Mouse (Mus musculus) adrenal gland, adult 8-10 months (tissue): ENCODE measurements at regions not wholly inside any gene's neighbourhood (a gene's known extent, or its start where the extent isn't known, plus 50 kb on each side); places are given as distances from the start of the nearest gene placed in this dataset.

Source experiments
- DNase-seq: peaks from one replicate; pipeline ENCODE4 v3.0.0; 2022

DNA sequence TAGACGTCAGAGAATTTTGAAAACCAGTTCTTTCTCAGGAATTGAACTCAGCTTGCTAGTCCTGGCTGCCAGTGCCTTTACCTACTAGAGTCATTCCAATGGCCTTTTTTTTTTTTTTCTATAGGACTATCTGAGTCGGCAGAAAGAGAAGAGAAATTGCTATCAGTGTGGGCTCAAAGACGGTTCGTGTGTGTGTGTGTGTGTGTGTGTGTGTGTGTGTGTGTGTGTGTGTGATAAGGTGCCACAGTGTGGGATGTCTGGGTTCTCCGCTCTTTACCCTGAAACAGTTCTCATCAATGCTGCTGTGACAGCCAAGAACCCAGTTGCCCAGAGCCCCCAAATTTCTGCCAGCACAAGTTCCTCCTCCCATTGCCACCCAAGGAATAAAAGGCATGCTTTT, 146.1 kb downstream of the Rybp start:
- DNase-seq: no peak

DNA sequence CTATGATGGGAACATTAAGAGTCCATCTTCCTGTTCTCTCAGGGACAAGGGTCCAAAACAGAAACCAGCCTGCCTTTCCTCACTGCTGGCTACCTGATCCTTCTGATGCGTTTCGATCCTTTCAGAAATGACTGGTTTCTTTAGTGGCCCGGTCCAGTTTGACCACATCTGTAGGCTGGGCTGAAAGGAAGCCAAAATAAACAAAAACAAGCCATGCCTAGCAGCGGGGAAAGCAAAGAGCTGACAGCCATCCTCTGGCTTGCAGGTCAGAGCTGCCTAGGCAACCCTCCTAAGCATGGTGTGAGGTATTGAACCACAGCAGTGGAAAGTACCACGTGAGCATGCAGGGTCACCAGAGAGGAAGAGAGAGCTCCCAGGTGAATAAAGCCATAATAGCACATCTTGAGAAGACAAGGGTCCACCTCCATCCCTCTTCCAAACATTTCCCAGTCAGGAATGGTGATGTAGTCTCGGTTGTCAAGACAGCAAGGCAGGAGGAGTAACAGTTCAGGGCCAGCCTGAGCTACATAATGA, 146.6 kb downstream of the Rybp start:
- no peak for DNase-seq

DNA sequence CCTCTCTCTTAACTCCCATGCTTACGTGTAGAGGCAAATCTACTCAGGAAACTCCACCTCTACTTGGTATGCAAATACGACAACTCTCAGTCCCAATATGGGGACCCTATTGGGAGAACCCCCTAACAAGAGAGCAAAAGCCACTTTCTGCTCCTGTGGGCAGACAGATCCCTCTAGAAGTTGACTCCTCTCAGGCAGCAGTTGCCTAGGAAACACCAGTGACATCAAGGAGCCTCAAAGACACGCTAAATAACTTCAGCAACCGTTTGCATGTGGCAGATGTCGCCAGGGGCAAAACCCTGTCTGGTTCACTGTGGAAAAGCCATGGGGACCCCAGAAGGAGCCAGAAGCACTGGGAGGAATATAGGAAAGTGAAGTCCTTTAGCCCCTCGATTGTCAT, 147.5 kb downstream of the Rybp start:
- DNase-seq: no peak

DNA sequence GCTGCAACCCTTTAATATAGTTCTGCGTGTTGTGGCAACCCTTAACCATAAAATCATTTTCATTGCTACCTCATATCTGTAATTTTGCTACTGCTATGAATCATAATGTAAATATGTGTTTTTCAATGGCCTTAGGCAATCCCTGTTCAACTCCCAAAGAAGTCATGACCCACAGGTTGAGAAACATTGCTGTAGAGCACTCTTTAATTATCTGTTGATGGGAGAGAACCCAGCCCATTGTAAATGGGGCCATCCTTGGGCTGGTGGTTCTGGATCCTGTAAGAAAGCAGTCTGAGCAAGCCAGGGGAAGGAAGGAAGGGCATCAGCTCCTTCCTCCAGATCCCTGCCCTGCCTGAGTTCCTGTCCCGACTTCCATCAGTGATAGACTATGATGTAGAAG, 148.6 kb downstream of the Rybp start:
- no peak for DNase-seq

DNA sequence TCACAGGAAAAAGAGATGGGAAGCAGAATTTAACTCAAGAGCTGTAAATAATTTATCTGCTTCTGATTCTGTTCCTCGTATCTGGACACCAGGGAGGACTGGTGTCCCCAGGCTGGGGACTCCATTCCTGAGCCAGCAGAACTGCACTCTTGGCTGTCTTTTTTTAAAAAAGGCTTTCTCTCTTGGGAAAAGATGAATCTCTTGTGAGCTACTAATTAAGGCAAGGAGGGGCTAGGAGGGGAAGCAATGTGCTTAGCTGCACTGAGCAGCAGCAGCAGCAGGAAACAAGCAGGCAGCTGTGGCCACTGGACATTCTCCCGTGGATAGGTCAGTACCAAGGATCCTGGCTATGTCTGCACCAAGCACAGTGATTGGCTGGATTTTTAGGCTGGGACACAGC, 152.1 kb downstream of the Rybp start:
- no peak for DNase-seq

DNA sequence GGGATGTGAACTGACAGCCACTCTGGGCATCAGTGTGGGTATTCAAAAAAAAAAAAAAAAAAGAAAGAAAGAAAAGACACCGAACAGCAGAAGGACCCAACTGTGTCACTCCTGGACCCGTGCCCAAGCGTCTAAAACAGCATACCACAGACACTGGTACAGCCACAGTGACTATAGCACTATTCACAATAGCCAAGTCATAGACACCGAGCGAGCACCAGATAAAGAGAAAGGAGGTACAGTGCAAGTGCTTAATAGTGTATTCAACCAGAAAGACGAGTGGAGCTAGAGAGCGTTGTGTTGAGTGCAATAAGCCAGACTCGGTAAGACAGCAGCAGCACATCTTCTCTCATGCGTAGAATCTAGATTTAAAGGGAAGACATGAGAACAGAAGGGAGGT, 153.3 kb downstream of the Rybp start:
- DNase-seq: no peak

DNA sequence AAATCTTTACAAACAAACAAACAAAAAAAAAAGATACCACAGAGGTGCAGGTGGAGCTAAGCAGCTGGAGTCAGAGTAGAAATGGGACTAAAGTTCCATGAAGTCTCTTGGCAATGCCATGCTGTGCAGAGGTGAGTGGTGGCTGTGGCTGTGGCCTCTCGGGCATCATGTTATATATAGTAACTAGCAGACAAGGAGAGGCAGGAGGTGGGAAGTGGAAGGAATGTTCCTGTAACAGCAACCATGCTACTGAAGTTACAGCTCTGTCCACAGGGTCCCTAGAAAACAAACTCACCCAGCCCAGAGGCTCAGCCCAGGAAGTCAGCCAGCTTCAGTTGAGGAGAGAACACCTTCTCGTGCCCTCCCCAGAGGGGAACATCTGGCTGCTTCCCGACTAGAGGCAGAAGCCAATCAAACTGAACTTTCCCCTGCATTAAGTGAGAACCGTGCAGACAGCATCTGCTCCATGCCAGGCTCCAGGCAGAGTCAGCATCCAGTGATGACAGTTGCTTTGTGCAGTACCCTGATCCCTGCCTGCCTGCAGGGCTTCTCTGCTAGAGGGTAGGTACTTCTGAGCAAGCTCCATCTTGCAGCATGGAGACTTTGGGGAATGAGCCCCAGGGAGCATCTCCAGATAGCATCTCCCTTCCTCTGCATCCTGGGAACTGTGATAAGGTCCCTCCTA, 154.2 kb downstream of the Rybp start:
- DNase-seq: no peak

DNA sequence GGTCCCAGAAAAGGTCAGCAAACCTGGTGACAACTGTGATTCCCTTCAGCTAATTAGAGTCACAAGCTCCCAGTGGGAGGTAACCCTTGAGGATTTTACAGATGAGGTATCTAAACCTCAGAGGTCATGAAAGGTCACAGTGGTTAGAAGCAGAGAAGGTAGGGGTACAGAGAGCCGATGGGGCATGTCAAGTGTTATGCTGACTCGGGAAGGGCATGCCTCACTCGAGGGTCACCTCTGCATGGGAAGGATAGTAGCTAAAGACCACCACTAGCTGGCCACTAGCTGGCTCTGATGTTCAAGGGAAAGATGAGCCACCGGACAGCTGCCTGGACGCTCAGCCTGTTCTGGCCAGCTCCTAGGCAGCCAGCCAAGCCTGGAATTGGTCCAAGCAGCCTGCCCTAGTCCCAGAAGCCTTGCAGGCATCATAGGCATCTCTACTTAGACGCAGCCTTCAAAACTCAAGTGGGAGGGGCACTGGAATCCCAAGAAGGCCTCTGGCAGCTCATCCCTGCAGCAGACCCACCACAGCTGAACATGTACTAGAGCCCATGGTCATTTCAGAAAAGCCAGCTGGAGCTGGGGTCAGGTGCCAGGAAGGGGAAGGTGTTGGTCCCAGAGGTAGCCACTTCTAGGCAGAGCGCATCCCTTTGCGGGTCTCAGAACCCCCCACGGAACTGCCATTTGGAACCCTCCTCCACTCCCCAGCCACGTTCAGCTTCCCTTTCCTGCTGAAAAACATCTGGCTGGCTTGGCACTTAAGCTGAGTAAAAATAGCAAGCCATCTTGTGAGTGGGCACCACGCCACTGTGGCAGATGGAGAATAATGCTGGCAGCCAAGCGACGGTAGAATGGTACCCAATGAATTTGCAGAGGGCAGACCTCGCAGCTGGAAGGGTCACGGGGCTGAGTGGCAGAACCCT, 159.8 kb downstream of the Rybp start:
- peak; percentile 88 for DNase-seq

DNA sequence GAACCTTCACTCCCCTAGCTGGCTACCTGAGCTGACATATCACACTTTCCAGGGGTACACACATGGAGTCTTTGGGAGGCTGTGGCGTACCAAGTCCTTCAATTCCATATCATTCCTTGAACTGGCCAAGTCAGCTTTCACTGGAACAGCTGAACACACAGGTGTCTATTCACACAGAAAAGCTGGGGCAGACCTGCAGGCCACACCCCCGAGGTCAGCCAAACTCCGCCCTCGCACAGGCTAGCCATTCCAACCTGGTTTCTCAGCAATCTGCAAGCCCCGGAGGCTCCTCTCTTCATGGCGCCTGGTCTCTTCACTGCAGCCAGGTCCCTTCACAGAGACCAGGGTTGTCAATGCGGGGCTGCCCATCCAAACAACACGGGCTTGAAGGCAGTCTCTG, 160.5 kb downstream of the Rybp start:
- DNase-seq: no peak

DNA sequence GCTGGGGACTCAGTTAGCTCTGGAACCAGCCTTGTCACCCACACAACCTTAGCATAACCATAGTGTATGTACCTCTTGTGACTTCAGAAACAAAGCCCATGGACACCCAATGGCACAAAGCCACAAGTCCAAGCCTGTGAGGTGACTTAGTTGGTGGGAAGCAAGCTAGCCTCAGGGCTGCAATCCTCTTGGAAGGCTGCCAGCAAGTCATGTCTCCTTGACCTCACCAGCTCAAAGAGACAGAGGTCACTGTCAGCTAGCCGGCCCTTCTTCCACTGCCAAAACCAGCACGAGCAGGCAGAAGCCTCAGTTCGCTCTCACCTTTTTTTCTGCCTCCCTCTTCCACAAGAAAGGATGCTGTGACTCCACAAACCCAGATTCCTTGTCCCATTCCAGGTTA, 161.0 kb downstream of the Rybp start:
- peak; percentile 41 for DNase-seq

DNA sequence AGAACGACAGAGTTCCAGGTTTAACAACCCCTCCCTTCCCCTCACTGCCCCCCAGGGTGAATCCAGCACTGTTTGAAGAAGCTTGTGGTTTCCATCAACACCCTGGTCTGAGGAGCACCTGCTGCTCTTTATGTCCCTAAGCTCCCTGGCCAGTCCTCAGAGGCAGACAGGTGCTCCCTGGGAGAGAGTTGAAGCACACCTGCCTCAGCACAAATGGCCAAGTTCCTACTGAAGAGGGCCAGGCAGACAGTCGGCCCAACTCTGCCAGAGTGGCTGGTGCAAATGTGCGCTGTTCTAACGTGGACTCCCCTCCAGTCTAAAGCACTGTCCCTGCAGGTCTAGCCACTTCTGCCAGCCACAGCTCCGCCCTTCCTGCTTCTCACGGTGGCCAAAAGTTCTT, 166.0 kb downstream of the Rybp start:
- DNase-seq: no peak

DNA sequence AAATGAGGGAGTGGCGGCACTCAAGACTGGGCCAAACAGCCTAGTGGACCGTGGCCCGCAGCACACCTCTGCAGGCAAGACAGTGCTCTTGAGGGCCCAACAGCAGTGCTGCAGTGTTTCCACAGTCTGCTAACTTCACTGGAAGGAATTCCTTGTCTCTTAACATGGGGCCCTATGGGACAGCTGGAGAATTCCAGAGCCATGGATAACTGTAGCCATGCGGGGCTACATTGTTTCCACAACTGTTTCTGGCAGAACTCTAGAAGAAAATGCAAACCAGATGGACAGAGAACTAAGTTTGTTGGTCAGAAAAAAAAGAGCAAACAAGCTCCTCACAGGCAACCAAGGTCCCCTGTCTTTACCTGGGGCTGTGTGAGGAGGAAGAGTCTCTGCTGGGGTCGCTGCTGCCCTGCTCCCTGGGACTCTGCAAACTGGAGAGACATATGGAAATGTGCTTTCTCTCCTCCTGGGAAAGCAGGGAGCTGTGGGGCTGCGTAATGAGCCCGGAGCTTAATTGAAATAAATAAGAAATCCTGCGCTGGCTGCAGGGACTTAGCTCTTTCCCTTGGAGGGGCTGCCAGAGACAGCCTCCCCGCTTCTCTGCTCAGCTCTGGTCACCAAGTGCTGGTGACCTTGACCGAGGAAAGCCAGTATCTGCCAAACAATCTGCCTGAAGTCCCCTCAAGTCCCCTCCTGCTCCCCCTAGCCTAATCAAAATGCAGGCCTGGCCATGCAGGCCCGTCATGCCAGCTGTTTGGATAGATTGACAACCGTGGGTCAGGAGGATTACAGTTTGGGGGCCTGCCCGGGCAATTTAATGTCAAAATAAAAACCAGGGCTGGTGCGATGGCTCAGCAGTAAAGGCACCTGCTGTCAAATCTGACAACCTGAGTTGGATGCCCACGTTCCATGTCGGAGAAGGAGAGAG, 167.0 kb downstream of the Rybp start:
- no peak for DNase-seq

DNA sequence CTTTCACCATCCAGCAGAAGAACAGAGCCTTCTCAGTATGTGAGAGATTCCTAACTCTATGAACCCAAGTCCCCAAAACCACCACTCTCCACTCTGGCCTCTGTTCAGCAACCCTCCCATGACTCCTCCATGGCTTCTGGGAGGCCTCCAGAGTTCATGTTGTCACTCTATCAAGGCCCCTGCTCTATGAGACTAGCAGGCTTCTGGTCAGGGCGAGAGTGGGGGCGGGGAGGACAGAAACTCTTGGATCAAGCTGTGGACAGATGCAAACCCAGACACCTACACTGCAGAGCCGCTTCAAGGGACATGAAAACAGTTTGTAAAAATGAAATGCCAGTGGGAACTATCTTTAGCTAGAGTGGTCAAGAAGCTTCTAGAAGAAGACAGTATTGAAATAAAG, 170.2 kb downstream of the Rybp start:
- DNase-seq: no peak

DNA sequence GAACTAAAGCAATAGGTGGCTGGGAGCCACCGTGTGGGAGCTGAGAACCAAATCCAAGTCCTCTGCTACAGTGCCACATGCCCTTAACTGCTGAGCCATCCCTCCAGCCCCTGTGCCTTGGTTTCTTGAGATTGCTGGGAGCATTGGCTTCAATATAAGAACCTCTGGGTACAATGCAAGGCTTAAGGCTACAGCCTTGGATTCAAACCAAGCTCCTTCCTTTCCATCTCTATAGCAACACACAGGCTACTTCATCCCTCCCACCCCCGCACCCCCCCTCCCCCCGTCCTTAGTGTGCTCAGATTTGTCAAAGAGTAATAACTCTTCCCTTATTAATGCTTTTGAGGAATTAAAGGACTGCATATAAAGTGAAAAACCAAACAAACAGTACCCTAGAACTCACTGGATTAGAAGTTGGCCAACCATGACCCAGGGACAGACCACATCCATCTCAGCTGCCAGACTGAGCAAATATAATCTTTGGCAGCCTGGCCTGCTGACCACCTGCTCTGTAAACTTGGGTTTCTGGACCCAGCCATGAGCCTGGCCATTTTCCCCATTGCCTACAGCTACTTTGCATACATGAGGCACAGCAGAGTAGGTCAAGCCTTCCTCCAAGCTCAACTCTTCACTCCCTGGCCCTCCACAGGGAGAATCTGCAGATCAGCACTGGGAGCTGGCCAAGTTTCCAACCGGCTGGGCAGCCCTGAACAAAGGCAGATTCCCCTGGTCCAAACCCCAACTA, 173.7 kb downstream of the Rybp start:
- DNase-seq: no peak

DNA sequence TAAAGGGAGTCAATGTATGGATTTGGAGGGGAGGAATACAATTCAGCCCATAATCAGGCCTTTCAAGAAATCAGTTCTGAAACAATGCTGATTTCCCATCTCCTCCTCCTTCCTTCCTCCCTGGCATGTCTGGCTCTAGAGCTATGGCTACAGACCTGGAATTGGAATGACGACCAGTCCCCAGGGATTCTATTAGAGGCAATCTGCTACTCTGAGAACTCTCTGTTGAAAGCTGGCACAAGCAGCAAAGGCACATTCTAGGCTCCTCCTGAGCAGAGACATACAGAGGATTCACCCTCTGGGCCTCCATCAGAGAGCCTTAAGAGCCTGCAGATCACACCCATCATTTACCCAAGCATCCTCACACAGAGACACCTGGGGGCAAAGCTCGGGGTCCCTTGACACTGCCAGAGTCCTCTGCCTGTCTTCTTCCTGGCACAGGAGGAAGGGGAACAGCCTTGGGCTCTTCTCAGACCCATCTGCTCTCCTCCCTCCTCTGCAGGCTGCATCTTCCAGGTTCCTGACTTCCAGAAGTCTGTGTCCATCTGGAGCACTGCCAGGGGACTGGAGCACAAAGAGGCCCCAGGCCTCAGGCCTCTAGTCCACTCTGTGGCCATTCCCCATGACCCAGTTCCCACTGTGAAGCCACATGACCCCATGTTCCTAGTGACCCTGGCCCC, 176.2 kb downstream of the Rybp start:
- DNase-seq: no peak

DNA sequence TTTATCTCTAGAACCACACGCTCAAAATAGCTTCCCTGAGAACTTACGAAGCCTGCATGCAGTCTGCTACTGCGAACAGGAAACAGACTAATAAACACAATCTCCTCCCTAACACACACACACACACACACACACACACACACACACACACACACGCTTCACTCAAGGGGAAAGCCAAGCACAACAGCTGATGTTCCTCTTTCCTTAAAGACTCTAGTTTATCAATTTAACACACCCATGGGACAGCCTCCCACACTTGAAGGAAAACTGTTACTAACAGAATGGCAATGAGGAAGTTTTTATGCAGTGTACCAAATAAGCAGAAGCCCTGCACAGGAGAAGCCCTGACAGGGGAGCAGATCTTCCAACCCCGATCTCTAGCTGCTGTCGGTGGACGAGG, 177.3 kb downstream of the Rybp start:
- DNase-seq: no peak

DNA sequence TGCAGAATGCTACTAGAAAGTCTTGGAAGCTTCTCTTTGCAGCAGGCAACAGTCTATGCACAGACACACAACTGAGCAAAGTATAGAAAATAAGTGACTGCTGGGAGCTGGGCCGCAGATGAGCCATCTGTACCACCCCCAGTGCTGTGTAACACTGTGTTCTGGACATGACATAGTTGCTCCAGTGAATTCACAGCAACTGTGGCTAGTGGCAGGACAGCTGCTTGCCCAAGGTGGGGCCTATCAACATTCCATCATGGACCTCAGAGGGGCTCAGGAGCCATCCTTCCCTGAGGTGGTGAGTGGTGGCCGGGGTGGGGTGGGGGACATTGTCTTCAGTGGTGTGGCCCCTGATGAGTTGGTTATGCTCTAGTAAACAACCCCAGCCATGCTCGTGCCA, 177.9 kb downstream of the Rybp start:
- no peak for DNase-seq

DNA sequence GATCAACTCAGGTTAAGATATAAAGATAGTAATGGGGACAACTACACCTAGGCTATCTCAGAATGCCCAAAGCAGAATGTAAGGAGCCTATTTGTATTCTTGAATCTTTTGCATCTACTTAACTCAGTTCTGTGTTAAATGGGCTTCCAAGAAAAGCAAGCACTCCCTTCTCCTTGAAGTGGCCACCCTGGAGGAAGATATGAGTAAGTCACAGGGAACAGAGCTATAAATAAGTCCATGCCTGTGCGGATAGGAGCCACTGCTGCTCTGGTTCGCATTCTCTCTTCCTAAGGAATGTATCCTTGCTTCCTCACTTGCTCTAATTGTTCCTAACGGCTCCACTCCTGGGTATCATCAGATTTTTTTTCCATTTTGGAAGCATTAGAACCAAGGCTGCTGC, 179.8 kb downstream of the Rybp start:
- DNase-seq: no peak

DNA sequence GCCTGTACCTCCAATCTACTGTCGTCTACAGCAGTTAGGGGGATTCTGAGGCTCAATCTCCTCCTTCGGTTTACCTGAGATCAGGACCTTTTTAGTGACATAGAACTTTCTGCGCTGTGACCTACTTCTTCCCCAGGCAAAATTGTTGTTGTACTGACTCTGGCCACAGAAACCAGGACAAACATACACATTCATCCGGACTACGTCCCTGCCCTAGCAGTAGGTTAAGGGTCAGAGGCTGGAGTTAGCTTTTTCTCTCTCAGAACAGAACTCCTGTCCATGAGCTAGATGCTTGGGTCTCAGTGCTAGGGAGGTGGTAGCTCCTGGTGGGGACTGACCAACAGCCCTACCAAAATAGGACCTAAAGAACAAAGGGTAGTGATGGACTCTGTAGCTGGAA, 180.2 kb downstream of the Rybp start:
- no peak for DNase-seq

DNA sequence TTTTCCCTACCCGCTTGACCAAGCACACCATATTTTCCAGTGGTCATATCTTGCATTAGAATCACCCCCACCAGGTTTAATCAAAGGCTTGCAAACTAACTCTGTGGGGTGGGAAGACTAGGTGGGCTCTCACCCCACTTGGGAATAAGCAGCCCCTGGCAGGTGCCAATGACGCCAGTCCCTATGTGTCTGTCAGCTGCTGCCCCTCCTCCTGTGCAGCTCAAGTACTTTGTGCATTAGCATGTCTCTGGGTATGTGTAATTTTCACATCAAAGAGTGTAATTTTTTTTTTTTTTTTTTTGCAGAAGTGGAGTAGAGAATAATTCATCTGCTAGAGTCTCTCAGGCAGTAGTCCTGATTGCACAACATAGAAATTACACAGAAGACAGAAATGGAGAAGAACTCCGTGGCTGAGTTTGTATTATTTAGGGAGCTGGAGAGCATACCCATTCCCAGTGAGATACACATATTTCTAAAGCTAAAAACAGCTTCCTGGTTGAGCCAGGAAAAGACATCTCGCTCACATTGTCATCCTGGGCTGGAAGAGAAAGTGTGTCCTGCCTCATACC, 186.6 kb downstream of the Rybp start:
- DNase-seq: no peak
